Mouse (Mus musculus) embryonic fibroblast, embryonic 13.5 days (primary cell): ENCODE data around the gene Snx33.

Source experiments
- CTCF ChIP-seq: IDR thresholded peaks from 2 replicates; pipeline ENCODE4 v1.5.1; 2011; ENCODE audit warnings: mild to moderate bottlenecking, control low read depth, low read length, moderate library complexity, borderline replicate concordance; ENCODE audit not compliant: insufficient read depth
- POLR2A ChIP-seq: IDR thresholded peaks from 2 replicates; pipeline ENCODE4 v1.6.1; 2011; ENCODE audit warnings: low read depth, mild to moderate bottlenecking, control low read depth, low read length, moderate library complexity

DNA sequence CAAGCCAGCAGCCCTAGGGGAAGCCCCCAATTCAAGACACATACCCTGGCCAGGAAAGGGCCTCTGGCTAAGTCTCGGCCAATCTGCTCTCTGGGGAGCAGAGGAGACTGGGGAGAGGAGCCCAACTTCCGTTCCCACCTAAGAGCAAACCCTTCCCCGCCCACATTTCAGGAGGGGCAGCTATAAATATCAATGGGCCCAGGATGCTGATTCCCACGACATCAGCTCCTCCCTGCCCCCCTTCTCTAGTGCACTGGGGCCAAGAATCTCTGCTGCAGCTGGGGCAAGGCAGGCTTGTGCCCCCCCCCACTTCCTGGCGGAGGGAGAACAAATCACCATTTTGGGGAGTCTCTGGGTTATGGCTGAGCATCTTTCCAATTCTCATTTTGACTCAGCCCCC is 57.0 kb downstream of the Snx33 start:
- no peak for TF ChIP-seq CTCF
- no peak for TF ChIP-seq POLR2A
